Mouse (Mus musculus) E14TG2a.4 (cell line): ENCODE measurements at regions not wholly inside any gene's neighbourhood (a gene's known extent, or its start where the extent isn't known, plus 50 kb on each side); places are given as distances from the start of the nearest gene placed in this dataset.
"Not testable (repeated sequence)": the region's sequence is repeated elsewhere in the genome, so short reads cannot be mapped to it uniquely, and the experiment has no call there.

ENCODE experiments used
- H3K27me3 ChIP-seq: 2 replicates; pipeline ENCODE4 v1.6.1; 2014; ENCODE audit warnings: low read length, control low read depth; ENCODE audit not compliant: insufficient read depth
- H3K36me3 ChIP-seq: 2 replicates; pipeline ENCODE4 v1.6.1; 2014; ENCODE audit warnings: low read length, control low read depth; ENCODE audit not compliant: insufficient read depth
- H3K4me1 ChIP-seq: replicated peaks from 2 replicates; pipeline ENCODE4 v1.6.1; 2014; ENCODE audit warnings: low read depth, low read length, control low read depth
- H3K4me3 ChIP-seq: replicated peaks from 2 replicates; pipeline ENCODE4 v1.5.1; 2014; ENCODE audit warnings: mild to moderate bottlenecking, low read length
- H3K9me3 ChIP-seq: 2 replicates; pipeline ENCODE4 v1.6.1; 2014; ENCODE audit warnings: low read length, control low read depth
- CTCF ChIP-seq: conservative IDR thresholded peaks from 2 replicates; pipeline ENCODE4 v1.5.1; 2014; ENCODE audit warnings: low read length
- NANOG ChIP-seq: IDR thresholded peaks from 2 replicates; pipeline ENCODE4 v1.6.1; 2014; ENCODE audit warnings: borderline replicate concordance, low read length, mixed read lengths
- POU5F1 ChIP-seq: IDR thresholded peaks from 2 replicates; pipeline ENCODE4 v1.6.1; 2014; ENCODE audit warnings: low read length, borderline replicate concordance

GRCm38 (mm10) chr2:72647642-72648041 lies 171.7 kb downstream of the Cdca7 start:
- Histone ChIP-seq H3K4me3 (no peak overlapping the region), H3K4me1 (0 out of 2 replicates have a peak, but pooled peaks cover 4% of the 10 kb centered on the region), H3K27me3 (no peaks in the 10 kb centered on the region), H3K36me3 (no peaks in the 10 kb centered on the region), H3K9me3 (no peaks in the 10 kb centered on the region)
- no peak for TF ChIP-seq NANOG
- TF ChIP-seq CTCF, result no peak
- TF ChIP-seq POU5F1, result no peak

- Histone ChIP-seq H3K4me3 (no peak overlapping the region), H3K27me3 (no peaks in the 10 kb centered on the region), H3K9me3 (no peaks in the 10 kb centered on the region), H3K36me3 (no peaks in the 10 kb centered on the region), H3K4me1 (0 out of 2 replicates have a peak, but pooled peaks cover 4% of the 10 kb centered on the region)
- TF ChIP-seq NANOG (no peak), CTCF (no peak), POU5F1 (no peak)
These were observed 172.3 kb downstream of the Cdca7 start for GRCm38 (mm10) chr2:72648294-72648693.

GRCm38 (mm10) chr2:72655864-72656263 lies 179.9 kb downstream of the Cdca7 start:
- Histone ChIP-seq H3K9me3 (no peaks in the 10 kb centered on the region), H3K4me1 (no peaks in the 10 kb centered on the region), H3K27me3 (no peaks in the 10 kb centered on the region), H3K4me3 (no peak overlapping the region), H3K36me3 (no peaks in the 10 kb centered on the region)
- no peak for TF ChIP-seq POU5F1
- no peak for TF ChIP-seq NANOG
- TF ChIP-seq CTCF, result no peak

GRCm38 (mm10) chr2:72657101-72657920 lies 181.4 kb downstream of the Cdca7 start:
- no peak overlapping the region for H3K4me3 ChIP-seq
- H3K4me1 ChIP-seq, result no peaks in the 10 kb centered on the region
- no peaks in the 10 kb centered on the region for H3K9me3 ChIP-seq
- no peaks in the 10 kb centered on the region for H3K27me3 ChIP-seq
- no peaks in the 10 kb centered on the region for H3K36me3 ChIP-seq
- TF ChIP-seq POU5F1, result no peak

- Histone ChIP-seq H3K27me3 (no peaks in the 10 kb centered on the region), H3K4me1 (no peaks in the 10 kb centered on the region), H3K4me3 (no peak overlapping the region), H3K9me3 (no peaks in the 10 kb centered on the region), H3K36me3 (no peaks in the 10 kb centered on the region)
- TF ChIP-seq POU5F1 (no peak), CTCF (no peak), NANOG (no peak)
These were observed 186.4 kb downstream of the Cdca7 start for GRCm38 (mm10) chr2:72662396-72662795.

GRCm38 (mm10) chr2:72662979-72663780 lies 187.2 kb downstream of the Cdca7 start:
- no peaks in the 10 kb centered on the region for H3K36me3 ChIP-seq
- H3K27me3 ChIP-seq, result no peaks in the 10 kb centered on the region
- no peaks in the 10 kb centered on the region for H3K9me3 ChIP-seq
- no peaks in the 10 kb centered on the region for H3K4me1 ChIP-seq
- TF ChIP-seq NANOG (no peak), CTCF (no peak), POU5F1 (no peak)
- H3K4me3 ChIP-seq, result no peak overlapping the region

- not testable (repeated sequence) for H3K36me3 ChIP-seq, H3K4me1 ChIP-seq, H3K4me3 ChIP-seq, H3K27me3 ChIP-seq, H3K9me3 ChIP-seq
These were observed 191.4 kb downstream of the Cdca7 start for GRCm38 (mm10) chr2:72667396-72667795.

- TF ChIP-seq CTCF, result no peak
- TF ChIP-seq POU5F1, result no peak
- no peak for TF ChIP-seq NANOG
- H3K9me3 ChIP-seq, result no peaks in the 10 kb centered on the region
- H3K4me1 ChIP-seq, result no peaks in the 10 kb centered on the region
- no peaks in the 10 kb centered on the region; the same call in 1 of the 2 replicates for H3K27me3 ChIP-seq
- H3K36me3 ChIP-seq, result no peaks in the 10 kb centered on the region
- H3K4me3 ChIP-seq, result no peak overlapping the region
These were observed 197.2 kb downstream of the Cdca7 start for GRCm38 (mm10) chr2:72672908-72673901.
